Mouse (Mus musculus): ENCODE results near the gene Plin2. TPM values are rescaled to one million over a fixed set of nuclear protein-coding genes. Genes with fewer than 3 reads are reported as not detected.

The Plin2 gene
- polyA plus RNA-seq (2015; fragmentation: Illumina TruSeq; extraction: RNeasy Lipid Tissue Mini Kit (QIAGEN cat#74804); ENCODE audit: insufficient read depth, low replicate concordance) = 46.8 TPM

DNA sequence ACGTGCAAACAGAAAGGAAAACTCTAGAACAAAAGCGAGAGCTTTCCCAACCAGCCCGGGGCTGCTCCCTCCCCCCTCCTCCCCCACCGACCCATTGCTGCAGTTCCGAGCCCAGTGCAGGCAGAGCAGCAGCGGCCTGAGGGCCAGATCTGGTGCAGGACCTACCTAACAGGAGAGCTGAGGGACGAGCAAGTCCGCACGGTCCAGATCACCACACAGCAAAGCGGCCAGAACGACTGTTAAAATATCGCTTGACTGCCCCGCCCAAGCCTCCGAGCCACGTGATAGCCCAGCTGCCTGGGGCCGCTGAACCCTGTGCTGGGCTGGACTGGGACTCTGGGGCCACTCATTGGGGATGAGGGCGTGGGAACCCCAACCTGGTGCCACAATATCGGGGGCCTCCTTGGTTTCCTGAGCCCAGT, at the start of gene Plin2:
Plin2 (minus strand) TSS at position 281 of the 422 bp plus-strand sequence.

DNA sequence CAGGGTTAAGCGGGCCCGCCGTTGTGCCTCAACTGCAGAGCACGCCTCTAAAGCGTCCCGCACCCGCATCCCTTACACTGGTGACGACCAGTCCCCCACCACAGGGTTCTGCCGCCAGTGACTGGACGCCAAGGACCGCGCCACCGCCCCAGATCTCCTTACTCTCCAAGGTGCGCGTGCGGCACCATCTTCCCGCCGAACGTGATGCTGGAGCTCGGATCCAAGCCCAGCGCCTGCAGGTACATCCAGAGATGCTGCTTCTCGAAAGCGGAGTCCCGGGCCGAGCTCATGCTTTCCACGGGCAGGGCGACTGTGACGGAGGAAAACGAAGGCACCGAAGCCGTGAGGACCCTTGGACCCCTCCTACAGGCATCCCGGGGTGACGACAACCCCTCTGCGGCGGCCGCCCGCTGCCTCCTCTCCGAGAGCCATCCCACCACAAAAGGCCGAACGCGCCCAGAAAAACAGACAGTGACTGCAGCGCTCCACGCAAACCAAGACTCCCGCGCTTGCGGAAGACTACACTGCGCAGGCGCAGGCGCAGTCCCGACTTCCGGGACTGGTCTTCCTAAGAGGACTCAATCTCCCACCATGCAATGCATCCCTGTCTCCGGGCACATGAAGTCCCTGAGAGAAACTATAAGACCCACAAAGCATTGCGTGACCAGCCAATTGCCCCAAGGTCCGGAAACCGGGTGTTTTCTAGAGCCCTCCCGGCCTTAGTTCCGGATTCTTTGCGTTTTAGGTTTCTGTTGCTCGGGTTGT, 58.2 kb downstream of the Plin2 start, which contains the start of gene Haus6:
Haus6 (minus strand) TSS at position 532 of the 765 bp plus-strand sequence.

Other genes with a start within 250 kb of the Plin2 start
- not detected for gene Saxo1, start 111.7 kb downstream of the Plin2 start, polyA plus RNA-seq (2015; fragmentation: Illumina TruSeq; extraction: RNeasy Lipid Tissue Mini Kit (QIAGEN cat#74804); ENCODE audit: insufficient read depth, low replicate concordance)
- gene Rraga, start 94.4 kb downstream of the Plin2 start, polyA plus RNA-seq (2015; fragmentation: Illumina TruSeq; extraction: RNeasy Lipid Tissue Mini Kit (QIAGEN cat#74804); ENCODE audit: insufficient read depth, low replicate concordance) = 82.9 TPM
- gene Haus6, start 58.0 kb downstream of the Plin2 start, polyA plus RNA-seq (2015; fragmentation: Illumina TruSeq; extraction: RNeasy Lipid Tissue Mini Kit (QIAGEN cat#74804); ENCODE audit: insufficient read depth, low replicate concordance) = 21.7 TPM
- 18.8 TPM for gene Dennd4c, start 78.5 kb upstream of the Plin2 start, polyA plus RNA-seq (2015; fragmentation: Illumina TruSeq; extraction: RNeasy Lipid Tissue Mini Kit (QIAGEN cat#74804); ENCODE audit: insufficient read depth, low replicate concordance)
- 3,155 TPM for gene Rps6, start 187.4 kb upstream of the Plin2 start, polyA plus RNA-seq (2015; fragmentation: Illumina TruSeq; extraction: RNeasy Lipid Tissue Mini Kit (QIAGEN cat#74804); ENCODE audit: insufficient read depth, low replicate concordance)
- gene Acer2, start 204.3 kb upstream of the Plin2 start, polyA plus RNA-seq (2015; fragmentation: Illumina TruSeq; extraction: RNeasy Lipid Tissue Mini Kit (QIAGEN cat#74804); ENCODE audit: insufficient read depth, low replicate concordance) = 4.2 TPM

Measured in spleen, adult 10 weeks (tissue).